Mouse (Mus musculus): ENCODE results near the gene Smlr1.

Gene Smlr1

GRCm38 (mm10) chr10:25535891-25536331 lies at the start of gene Smlr1:
Gene Smlr1, minus strand, starts transcription at chr10:25536267.
- peak; percentile 61 to 75 for DNase-seq

GRCm38 (mm10) chr10:25584899-25585298 lies 48.8 kb upstream of the Smlr1 start:
- no peak for DNase-seq

GRCm38 (mm10) chr10:25580066-25580465 lies 44.0 kb upstream of the Smlr1 start:
- no peak for DNase-seq

GRCm38 (mm10) chr10:25571319-25572240 lies 35.5 kb upstream of the Smlr1 start:
- no peak for DNase-seq

- DNase-seq = no peak
These were observed 16.9 kb upstream of the Smlr1 start for GRCm38 (mm10) chr10:25552936-25553335.

- DNase-seq = no peak
These were observed 5.0 kb upstream of the Smlr1 start for GRCm38 (mm10) chr10:25541097-25541496.

GRCm38 (mm10) chr10:25539771-25540168 lies 3.7 kb upstream of the Smlr1 start:
- no peak for DNase-seq

GRCm38 (mm10) chr10:25539146-25539770 lies 3.2 kb upstream of the Smlr1 start:
- no peak for DNase-seq

- DNase-seq = no peak
These were observed 2.7 kb upstream of the Smlr1 start for GRCm38 (mm10) chr10:25538738-25539137.

- no peak for DNase-seq
These were observed 554 bp upstream of the Smlr1 start for GRCm38 (mm10) chr10:25536621-25537020.

GRCm38 (mm10) chr10:25534467-25534866 lies 1.6 kb downstream of the Smlr1 start:
- DNase-seq = no peak

- no peak for DNase-seq
These were observed 2.4 kb downstream of the Smlr1 start for GRCm38 (mm10) chr10:25533513-25534246.

GRCm38 (mm10) chr10:25533105-25533504 lies 3.0 kb downstream of the Smlr1 start:
- DNase-seq = no peak

GRCm38 (mm10) chr10:25531335-25531734 lies 4.7 kb downstream of the Smlr1 start:
- no peak for DNase-seq

- no peak for DNase-seq
These were observed 8.9 kb downstream of the Smlr1 start for GRCm38 (mm10) chr10:25527126-25527525.

- no peak for DNase-seq
These were observed 9.4 kb downstream of the Smlr1 start for GRCm38 (mm10) chr10:25526622-25527021.

GRCm38 (mm10) chr10:25526156-25526555 lies 9.9 kb downstream of the Smlr1 start:
- no peak for DNase-seq

GRCm38 (mm10) chr10:25523727-25524126 lies 12.3 kb downstream of the Smlr1 start:
- no peak for DNase-seq

- peak in 1 of 2 experiments; percentile 29 for DNase-seq
These were observed 15.6 kb downstream of the Smlr1 start for GRCm38 (mm10) chr10:25520428-25520827.

GRCm38 (mm10) chr10:25519954-25520353 lies 16.1 kb downstream of the Smlr1 start:
- no peak for DNase-seq

- DNase-seq = no peak
These were observed 22.2 kb downstream of the Smlr1 start for GRCm38 (mm10) chr10:25513821-25514220.

- no peak for DNase-seq
These were observed 32.8 kb downstream of the Smlr1 start for GRCm38 (mm10) chr10:25503250-25503649.
